Mouse (Mus musculus): ENCODE measurements around the gene Arglu1.

- no peak for TF ChIP-seq CTCF (conservative IDR thresholded peaks at IDR 0.05; ENCODE audit: low read length)
- TF ChIP-seq NANOG (IDR thresholded peaks at IDR 0.05; ENCODE audit: borderline replicate concordance, low read length): no peak
Observed at GRCm38 (mm10) chr8:8726547-8726946, 36.2 kb upstream of the Arglu1 start.

All from E14TG2a.4 (cell line).